Mouse (Mus musculus) urinary bladder, postnatal 36 days (tissue): ENCODE results near the gene Hpn.

Experiments
- DNase-seq, 2 experiments: peaks; one replicate each; pipeline ENCODE4 v3.0.0; 2022; ENCODE audit warnings: low spot score in 2 of 2, mixed read lengths in 1 of 2

Hpn gene

GRCm38 (mm10) chr7:31140941-31141340 is 25.9 kb upstream of the Hpn start:
- no peak for DNase-seq

- no peak for DNase-seq
These were observed 25.2 kb upstream of the Hpn start for GRCm38 (mm10) chr7:31140302-31140701.

DNA sequence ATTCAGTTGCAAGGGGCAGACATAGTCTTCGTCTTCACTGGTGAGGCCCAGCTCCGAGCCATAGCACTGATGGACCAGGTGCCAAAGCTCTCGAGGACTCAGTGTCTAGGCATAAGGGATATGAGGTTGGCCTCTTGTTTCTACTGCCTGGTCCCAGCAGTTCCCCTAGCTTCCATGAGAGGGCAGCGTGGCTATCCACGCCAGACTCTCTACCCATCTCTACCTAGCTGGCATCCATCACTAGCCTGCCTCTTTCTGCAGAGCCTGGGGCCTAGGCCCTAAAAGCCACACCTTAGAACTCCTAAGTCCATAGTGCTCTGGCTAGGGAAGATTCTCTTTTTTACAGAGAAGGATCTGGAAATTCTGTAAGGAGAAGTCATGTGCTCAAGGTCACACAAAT is 24.7 kb upstream of the Hpn start:
- DNase-seq: peak in 1 of 2 experiments; percentile 60

DNA sequence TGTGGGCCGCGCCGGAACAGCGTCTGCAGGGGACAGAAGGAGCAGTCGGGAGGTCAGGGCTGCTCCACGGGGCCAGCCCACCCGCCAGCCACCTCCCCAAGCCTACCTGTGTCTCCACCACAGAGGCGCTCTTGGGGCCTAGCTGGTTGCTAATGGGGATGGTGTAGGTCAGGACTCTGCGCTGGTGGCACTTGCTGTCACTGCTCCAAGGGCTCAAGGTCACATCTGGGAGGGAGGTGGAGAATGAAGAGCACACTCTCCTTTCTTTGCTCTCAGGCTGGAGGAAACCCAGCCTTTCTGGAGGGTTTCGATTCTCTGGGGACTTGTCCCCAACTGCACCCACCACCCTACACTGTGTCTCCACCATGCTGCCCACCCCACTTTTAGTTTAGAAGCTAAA is 20.6 kb upstream of the Hpn start:
- no peak for DNase-seq

GRCm38 (mm10) chr7:31131866-31132265 is 16.8 kb upstream of the Hpn start:
- DNase-seq: no peak

GRCm38 (mm10) chr7:31130841-31131240 is 15.8 kb upstream of the Hpn start:
- no peak for DNase-seq

GRCm38 (mm10) chr7:31130197-31130596 is 15.1 kb upstream of the Hpn start:
- DNase-seq: no peak

- no peak for DNase-seq
These were observed 13.1 kb upstream of the Hpn start for GRCm38 (mm10) chr7:31128157-31128705.

DNA sequence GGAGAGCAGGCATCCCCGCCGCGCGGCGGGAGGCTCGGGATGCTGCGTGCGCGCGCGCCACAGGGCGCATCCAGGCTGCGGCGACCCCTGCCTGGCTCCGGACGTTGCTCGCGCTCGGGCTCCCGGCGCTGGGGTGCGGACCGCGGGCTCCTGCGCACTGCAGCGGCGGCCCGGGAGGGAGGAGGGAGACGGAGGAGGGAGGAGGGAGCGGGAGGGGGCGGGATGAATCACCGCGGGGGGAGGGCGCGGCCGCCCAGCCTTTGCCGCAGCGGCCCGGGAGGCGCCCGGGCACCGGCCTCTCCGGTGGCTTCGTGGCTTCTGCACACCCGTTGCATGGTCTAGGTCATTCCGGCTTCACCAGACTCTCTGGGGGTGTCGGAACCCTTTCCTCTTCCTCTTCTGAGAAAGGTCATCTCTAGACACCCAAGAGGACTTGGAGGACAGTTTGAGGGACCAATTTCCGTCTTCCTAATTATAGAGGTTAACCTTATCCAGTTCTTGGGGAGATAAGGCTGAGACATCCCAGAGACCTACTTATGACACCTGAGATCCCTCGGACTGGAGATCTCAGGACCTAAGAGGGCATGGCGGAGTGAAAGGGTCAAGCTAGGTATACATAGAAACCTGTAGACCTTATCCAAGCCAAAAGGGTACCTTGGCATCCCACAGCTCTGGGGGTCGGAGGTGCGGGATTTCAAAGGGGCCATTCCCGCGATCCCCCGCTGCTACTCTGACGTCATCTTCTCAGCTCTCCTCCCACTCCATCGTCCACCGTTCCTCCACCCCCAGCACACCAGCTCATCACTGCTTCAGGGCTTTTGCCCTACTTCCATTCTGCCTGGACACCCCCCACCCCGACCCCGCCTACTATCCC is 12.0 kb upstream of the Hpn start, which contains the start of gene Scn1b:
Gene Scn1b (minus strand): TSS at position 153 of the 874 bp plus-strand sequence.
- peak; percentile 45 to 60 for DNase-seq

- DNase-seq: no peak
These were observed 11.2 kb upstream of the Hpn start for GRCm38 (mm10) chr7:31126211-31126751.

- DNase-seq: no peak
These were observed 10.0 kb upstream of the Hpn start for GRCm38 (mm10) chr7:31125116-31125515.

DNA sequence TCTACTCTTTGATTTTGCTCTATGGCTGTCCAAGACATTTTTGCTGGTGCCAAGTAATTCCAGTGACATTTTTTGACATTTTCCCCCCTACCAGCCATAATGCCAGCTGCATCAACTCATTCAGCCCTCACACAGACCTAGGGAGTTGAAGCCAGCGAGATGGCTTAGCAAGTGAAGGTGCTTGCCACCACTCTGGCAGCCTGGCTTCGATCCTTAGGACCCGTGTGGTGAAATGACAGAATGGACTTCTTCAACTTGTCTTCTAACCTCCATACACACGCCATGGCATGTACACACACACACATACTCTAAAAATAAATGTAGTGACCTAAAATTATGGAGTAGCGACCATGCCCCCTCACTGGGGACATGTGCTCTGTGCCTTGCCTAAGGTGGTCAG is 9.3 kb upstream of the Hpn start:
- DNase-seq: no peak

- DNase-seq: no peak
These were observed 8.6 kb upstream of the Hpn start for GRCm38 (mm10) chr7:31123697-31124096.

DNA sequence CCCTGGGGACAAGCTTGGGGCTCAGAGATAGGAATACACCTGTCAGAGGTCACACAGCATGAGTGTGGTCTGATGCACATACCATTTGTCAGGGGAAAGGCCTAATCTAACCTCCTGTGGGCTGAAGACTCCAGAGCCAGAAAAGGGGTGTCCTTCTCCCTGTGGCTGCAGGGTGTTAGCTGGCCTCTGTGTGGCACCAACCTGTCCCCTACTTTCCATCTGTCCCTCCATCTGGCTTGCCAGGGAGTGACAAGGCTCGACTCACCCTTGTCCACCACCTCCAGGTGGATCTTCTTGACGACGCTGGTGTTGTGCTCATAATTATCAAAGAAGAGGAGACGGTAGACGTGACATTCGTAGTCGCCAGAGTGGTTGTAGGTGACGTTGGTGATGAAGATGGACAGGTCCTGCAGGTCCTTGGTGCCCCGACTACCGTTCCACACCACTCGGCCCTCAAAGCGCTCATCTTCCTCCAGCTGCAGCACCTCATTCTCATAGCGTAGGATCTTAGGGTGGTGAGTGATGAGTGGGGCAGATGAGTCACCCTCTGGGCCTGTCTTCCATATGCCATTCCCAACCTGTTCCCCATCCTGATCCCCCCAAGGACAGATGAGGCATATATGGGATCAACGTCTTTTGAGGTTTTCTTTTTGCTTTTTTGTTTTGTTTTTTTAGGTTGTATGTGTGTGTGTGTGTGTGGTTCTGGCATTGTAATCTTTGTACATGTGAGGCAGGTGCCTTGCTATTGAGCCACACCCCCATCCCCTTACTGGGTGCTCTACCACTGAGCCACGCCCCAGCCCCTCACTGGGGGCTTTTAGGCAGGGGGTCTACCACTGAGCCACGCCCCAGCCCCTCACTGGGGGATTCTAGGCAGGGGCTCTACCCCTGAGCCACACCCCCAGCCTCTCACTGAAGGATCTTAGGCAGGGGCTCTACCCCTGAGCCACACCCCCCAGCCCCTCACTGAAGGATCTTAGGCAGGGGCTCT is 7.8 kb upstream of the Hpn start:
- DNase-seq: no peak

- DNase-seq: no peak
These were observed 4.5 kb upstream of the Hpn start for GRCm38 (mm10) chr7:31119556-31119955.

DNA sequence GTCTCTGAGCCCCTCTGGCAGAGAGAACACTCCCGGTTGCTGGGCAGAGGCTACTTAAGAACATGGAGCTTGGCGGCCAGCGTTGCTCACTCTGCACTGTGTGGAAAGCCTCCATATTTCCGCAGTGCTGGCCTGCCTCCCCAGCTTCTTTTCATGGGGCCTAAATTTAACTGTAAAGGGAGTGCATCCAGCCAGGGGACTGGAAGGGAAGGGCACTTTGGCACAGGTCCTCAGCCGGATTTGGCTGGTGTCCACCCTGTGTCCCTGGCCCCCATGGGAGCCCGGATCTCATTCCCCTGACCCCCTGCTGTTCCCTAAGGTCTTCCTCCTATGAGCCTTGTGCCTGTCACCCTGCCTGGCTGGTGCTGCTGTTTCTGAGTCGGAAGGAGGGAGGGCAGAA is 3.4 kb upstream of the Hpn start:
- DNase-seq: no peak

- no peak for DNase-seq
These were observed 2.4 kb upstream of the Hpn start for GRCm38 (mm10) chr7:31117465-31117864.

- no peak for DNase-seq
These were observed 1.6 kb upstream of the Hpn start for GRCm38 (mm10) chr7:31116721-31117145.

DNA sequence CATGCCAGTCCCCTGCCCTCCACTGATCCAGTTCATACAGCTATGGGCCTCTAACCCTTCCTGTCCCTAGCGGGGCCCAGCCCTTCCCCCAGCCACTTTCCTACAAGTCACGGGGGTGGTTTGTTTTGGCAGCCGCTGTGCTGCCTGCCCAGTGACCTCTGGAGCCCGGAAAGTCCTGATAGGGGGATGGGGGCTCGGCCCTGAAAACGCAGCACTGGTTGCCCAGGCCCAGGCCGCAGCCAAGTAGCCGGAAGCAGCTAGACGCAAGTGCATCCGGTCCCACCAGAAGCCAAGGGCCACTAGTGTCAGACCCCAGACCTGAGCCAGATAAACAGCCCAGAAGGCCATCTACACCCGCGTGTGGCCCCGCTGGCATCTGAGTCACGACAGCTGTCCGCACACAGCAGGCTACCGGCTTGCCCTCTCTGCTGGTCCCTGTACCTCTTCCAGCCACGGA is 525 bp upstream of the Hpn start:
- peak in 1 of 2 experiments; percentile 59 for DNase-seq

DNA sequence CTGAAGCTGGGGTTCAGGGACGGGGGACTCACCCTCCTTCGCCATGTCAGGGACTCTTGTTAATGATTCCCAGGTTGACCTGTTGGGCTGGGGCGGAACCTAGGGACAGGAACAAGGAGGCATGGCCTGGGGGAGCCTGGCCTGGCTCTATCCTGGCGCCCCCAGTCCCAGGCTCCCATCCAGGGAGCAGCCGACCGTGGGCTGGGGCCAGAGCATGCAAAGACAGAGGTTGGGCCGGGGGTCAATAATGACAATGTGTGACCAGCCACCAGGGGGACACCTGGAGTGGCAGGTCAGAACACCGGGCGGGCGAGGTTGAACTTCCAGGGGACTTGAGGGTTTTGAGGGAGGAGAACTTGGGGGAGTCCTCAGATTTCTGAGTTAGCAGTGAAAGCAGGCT is 444 bp downstream of the Hpn start:
- no peak for DNase-seq

DNA sequence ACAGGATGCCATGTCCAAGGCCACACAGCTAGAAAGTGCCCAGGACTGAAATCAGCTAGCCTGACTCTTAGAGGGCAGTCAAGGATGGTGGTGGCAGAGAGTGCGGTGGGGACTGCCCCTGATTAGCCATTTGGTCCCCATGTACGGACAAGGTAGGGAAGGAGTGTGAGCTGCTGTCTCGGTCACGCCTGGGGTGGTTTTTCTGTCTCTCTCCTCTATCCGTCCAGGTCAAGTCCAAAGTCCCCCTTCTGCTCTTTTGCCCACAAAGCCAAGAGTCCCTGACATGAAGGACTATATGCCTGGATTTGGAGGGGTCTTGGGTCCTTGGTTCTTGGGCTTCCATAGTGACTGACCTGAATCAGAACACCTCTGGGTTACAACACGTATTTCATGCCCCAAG is 1.3 kb downstream of the Hpn start:
- DNase-seq: no peak

GRCm38 (mm10) chr7:31112036-31112435 is 3.1 kb downstream of the Hpn start:
- DNase-seq: no peak
